Mouse (Mus musculus): ENCODE measurements around the gene Gtf2i. TPM values are rescaled to one million over a fixed set of nuclear protein-coding genes. Genes with fewer than 3 reads are reported as not detected.

Gene Gtf2i
- 343 and 347 TPM in 2 replicates for polyA plus RNA-seq (2012)

GRCm38 (mm10) chr5:134314688-134315622 lies at the start of gene Gtf2i:
Gtf2i (minus strand) TSS chr5:134314760.

DNA sequence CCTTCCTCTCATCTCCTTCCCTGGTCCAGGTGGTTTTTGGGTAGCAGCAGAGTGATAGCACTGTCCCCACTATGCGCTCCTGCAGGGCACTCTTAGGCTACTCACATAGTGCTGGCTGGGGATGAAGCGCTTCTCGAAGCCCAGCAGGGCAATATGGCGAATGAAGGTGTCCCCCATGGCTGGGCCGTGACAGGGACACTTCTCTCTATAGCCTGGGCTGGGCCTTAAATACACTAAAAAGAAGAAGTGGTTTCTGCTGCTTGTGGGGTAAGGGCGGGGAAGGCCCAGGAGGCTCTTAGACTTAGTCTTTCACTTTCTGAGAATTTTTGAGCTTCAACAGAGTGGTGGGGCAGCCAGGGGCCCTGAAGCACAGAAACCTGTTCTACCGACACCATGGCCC lies 85.2 kb downstream of the Gtf2i start, which contains the start of gene Ncf1:
Ncf1 (minus strand) TSS at position 235 of the 400 bp plus-strand sequence.

Other genes starting within 250 kb of the Gtf2i start
- gene Castor2, start 215.0 kb downstream of the Gtf2i start, polyA plus RNA-seq (2012) = 3.1 and 3.5 TPM in 2 replicates
- 13.0 and 14.7 TPM in 2 replicates for gene Rcc1l, start 138.0 kb downstream of the Gtf2i start, polyA plus RNA-seq (2012)
- gene Gtf2ird2, start 130.7 kb downstream of the Gtf2i start, polyA plus RNA-seq (2012) = 9.0 and 10.6 TPM in 2 replicates
- gene Ncf1, start 85.1 kb downstream of the Gtf2i start, polyA plus RNA-seq (2012) = 233 and 362 TPM in 2 replicates
- gene Gtf2ird1, start 142.0 kb upstream of the Gtf2i start, polyA plus RNA-seq (2012) = 63.1 TPM in 2 replicates
- gene Clip2, start 237.7 kb upstream of the Gtf2i start, polyA plus RNA-seq (2012) = 23.7 and 32.3 TPM in 2 replicates
- 0.05 TPM in 1 of 2 replicates, not detected in the other for gene Syna, start 245.4 kb upstream of the Gtf2i start, polyA plus RNA-seq (2012)